Mouse (Mus musculus) frontal cortex, postnatal 25 days (tissue): Measurements from ENCODE around the gene Msl3l2.

Experiments
- DNase-seq, 2 experiments: peaks; one replicate each; pipeline ENCODE4 v3.0.0; 2022; ENCODE audit warnings: low spot score in 2 of 2

Gene Msl3l2

GRCm38 (mm10) chr10:56106333-56106995, at the start of gene Msl3l2:
TSS of gene Msl3l2 (plus strand) at chr10:56106917.
- DNase-seq: peak; percentile 77 to 88

GRCm38 (mm10) chr10:56058979-56059422, 47.7 kb upstream of the Msl3l2 start:
- DNase-seq: no peak

- DNase-seq: no peak
Measured at GRCm38 (mm10) chr10:56061238-56061830, 45.4 kb upstream of the Msl3l2 start.

DNA sequence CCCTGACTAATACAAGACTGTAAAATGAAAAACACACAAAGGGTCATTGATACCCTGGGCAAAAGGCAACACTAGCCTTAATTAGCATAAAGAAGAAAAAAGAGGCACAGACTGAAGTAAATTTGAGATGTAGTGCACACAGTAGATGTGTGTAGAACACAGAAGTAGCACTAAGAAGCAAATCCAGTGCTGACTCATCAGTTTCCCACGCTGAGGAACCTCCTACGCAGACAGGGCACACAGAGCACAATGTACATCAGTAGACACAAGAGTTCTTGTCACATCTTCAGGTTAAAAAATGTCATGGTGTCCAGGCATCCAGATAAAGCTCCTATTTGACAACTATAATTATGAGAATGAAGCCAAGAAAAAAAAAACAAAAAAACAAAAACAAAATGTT, 44.0 kb upstream of the Msl3l2 start:
- DNase-seq: no peak

DNA sequence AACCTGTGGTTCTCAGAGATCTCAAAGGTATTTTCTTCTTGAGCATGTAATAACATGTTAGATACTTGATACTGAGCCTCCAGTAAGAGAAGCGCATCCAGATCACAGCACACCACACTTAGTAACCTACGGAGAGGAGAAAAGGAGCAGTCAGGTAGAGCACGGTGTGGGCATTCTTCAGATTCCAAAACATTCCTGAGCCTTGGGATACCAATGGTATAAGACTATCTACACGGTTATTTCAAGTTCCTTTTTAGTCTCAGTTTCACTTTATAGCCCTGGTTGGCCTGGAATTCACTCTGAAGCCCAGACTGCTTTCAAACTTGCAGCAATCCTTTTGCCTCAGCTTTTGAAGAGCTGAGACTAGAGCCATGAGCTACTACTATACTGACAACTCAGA, 17.0 kb upstream of the Msl3l2 start:
- DNase-seq: no peak

DNA sequence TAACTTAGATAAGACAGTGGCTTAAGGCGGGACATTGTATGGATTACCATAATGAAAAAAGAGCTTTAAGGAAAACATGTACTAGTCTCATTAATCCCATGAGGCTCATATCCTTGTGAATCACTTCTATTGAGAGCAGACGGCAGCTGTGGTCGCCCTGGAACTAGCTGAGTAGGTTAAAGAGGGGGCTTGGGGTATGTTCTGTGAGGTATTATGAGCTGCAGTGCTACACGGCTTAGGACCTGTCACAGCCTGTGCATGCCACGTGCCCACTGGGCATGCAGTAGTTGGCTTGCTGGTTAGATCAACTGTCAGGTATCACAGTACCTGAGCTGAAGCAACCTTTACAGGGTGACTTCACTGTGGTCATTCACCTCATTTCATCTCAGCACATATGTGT, 12.1 kb upstream of the Msl3l2 start:
- no peak for DNase-seq

- no peak for DNase-seq
Measured at GRCm38 (mm10) chr10:56096757-56097156, 10.0 kb upstream of the Msl3l2 start.

DNA sequence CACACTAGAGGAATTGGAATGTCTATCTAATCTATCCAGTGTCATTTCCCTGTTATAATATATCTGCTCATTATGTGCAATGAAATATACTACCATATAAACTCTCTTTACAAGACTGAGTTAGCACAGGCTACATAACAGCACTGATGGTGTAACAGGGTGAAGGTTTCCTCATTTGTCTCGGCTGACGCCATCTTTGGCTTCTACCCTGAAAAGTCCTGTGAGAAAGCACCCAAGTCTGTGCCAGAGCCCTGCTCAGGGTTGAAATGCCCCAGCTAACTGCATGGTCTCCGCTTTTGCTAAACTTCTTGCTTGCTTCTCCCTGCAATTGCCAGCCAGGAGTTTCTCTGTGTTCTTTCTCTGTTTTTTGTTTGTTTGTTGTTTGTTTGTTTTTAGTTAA, 7.6 kb upstream of the Msl3l2 start:
- DNase-seq: no peak

GRCm38 (mm10) chr10:56099641-56100310, 6.9 kb upstream of the Msl3l2 start:
- no peak for DNase-seq

GRCm38 (mm10) chr10:56106996-56107334, 248 bp downstream of the Msl3l2 start:
- DNase-seq: no peak

DNA sequence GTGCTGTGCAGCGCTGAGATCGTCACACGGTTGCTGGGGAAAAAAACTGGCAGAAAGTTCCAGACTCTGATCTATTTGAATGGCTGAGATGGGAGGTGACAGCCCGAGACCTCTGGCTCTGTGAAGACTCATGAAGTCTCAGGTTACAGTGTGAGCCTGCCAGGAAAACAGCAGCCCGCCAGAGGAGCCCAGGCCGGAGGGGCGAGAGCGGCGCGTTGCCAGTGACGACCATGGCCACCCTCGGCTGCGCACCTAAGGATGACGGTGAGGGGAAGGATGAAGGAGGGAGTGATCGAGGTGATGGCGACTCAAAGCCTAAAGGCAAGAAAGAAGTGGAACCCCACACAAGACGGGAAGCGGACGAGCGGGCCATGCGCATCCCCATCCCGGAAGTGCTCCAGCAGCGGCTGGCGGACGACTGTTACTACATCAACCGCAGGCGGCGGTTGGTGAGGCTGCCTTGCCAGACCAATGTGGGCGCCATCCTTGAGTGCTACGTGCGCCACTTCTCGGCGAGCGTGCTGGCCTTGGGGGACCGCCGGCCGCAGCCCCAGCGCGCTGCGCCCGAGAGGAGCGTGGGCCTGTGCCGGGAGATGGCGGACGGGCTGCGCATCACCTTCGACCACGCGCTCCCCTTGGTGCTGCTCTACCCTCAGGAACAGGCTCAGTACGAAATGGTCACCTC, 8.4 kb downstream of the Msl3l2 start:
- DNase-seq: peak; percentile 52 to 58

DNA sequence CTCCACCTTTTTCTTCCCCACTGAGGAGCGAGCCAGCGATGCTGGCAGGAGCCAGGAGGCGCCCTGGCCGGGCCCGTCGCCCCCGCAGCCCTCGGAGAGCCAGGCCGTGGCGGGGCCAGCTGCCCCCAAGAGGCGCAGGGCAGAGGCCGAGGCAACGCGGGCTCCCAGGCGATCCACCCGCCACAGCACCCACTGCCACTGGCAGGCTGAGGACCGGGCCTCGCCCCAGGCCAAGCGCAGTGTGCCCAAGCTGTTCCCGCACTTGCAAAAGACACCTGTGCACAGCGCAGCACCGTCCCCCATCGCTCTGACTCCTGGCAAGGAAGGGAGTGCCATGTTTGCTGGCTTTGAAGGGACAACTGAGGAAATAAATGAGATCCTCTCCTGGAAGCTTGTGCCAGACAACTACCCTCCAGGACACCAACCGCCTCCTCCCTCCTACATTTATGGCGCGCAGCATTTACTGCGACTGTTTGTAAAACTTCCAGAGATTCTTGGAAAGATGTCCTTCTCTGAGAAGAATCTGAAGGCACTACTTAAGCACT, 9.0 kb downstream of the Msl3l2 start:
- DNase-seq: peak; percentile 40 to 44

- DNase-seq: no peak
Measured at GRCm38 (mm10) chr10:56126972-56127371, 20.3 kb downstream of the Msl3l2 start.

GRCm38 (mm10) chr10:56129642-56130041, 22.9 kb downstream of the Msl3l2 start:
- DNase-seq: no peak

- no peak for DNase-seq
Measured at GRCm38 (mm10) chr10:56137191-56137590, 30.5 kb downstream of the Msl3l2 start.

GRCm38 (mm10) chr10:56148920-56149319, 42.2 kb downstream of the Msl3l2 start:
- DNase-seq: no peak

GRCm38 (mm10) chr10:56156956-56157355, 50.2 kb downstream of the Msl3l2 start:
- no peak for DNase-seq

- no peak for DNase-seq
Measured at GRCm38 (mm10) chr10:56158207-56158606, 51.5 kb downstream of the Msl3l2 start.

DNA sequence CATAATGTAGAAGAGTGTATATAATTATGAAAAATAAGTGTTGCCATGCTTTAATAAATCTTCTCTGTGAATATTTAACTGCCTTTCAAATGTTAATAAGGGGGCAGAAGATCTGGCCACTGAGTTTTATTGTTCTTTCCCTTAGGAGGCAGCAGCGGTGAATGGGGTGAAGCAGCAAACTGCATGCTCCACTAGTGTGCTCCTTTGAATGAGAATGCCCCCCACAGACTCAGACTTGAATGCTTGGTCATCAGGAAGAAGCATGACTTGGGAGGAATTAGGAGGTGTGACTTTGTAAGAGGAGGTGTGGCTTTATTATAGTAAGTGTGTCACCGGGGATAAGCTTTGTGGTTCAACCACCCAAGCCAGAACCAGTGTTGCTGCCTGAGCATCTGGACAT, 52.0 kb downstream of the Msl3l2 start:
- no peak for DNase-seq

DNA sequence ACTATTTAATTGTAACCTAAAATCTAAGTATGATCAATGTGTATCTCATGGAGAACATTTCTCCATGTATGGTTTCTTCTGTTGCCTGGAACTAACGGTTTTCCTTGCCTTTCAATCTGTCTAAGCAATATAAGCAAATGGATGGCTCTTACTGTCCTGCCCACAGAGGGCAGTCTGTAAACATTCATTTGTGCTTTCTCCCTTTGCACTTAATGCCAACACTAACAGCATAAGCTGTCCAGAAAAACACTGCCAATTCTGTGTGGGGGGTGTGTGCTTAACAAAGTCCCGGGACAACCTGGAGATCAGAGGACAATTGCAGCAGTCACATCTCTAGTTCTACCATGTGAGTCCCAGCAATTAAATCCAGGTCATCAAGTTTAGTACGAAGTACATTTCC, 57.7 kb downstream of the Msl3l2 start:
- no peak for DNase-seq

DNA sequence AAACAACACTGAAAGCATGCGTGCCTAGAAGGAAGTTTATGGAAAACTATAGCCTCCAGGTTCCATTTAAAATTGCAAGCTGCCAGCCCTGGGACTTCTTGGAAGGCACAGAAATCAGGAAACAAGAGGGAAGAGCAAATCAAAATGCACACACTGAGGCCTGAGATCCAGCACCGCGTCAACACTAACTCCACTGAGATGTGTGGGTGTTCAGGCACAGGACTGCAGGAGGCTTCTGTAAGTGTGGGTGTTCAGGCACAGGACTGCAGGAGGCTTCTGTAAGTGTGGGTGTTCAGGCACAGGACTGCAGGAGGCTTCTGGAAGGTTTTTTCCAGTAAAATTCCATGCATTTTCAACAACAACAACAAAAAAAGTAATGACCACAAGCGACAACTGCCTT, 59.0 kb downstream of the Msl3l2 start:
- no peak for DNase-seq
